Mouse (Mus musculus): ENCODE results near the gene Ppp1r9a.

DNA sequence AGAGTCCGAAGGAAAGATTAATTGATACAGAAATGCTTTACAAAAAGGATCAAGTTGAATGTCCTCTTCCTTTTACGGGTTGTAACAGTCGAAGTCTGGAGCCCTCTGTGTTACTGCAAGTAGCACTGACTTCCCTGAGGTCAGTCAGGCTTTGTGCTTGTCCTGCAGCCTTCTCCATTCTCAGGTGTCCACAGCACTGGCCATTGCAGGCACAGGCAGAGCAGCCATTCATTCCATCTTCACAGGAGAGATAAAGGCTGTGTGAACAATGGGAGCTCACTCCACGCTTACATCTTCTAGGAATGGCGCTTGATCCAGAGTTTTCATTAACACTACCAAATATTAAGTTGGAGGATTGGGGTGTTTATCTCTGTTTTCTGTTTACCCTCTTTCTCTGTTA is 177.8 kb downstream of the Ppp1r9a start:
- TF ChIP-seq EP300 (IDR thresholded peaks at IDR 0.05; ENCODE audit: insufficient read depth, low read depth, low read length) (no peak), CTCF (IDR thresholded peaks at IDR 0.05) (no peak)
